ENCODE assay signal across 24 mouse cellular contexts in genomic region chr1:88446270-88447030, GRCm38 (mm10). TPM values are rescaled to one million over a fixed set of nuclear protein-coding genes. Genes with fewer than 3 reads are reported as not detected.
DNase-seq lines count a peak whose midpoint lies in the region; ATAC-seq and TF ChIP-seq lines count a peak whose summit lies in the region.
"Had no signal": no experiment of that assay in that cellular context is flagged by ENCODE, and none has a peak within 500 bp of the region (broad histone marks: within the 10 kb centered on the region; RNA-seq: fewer than 3 reads in every experiment).

No protein-coding gene starts in this region.

- H3K4me1 ChIP-seq in midbrain, embryonic 10.5 days: peaks cover 27% of the 10 kb centered on the region
- H3K4me1 ChIP-seq in midbrain, postnatal 0 days (ENCODE audit: insufficient read depth, low read length): no peaks in the 10 kb centered on the region
- H3K4me1 ChIP-seq in forebrain, embryonic 13.5 days: peaks cover 21% of the 10 kb centered on the region
- H3K4me1 ChIP-seq in midbrain, embryonic 13.5 days (replicated peaks): peaks cover 17% of the 10 kb centered on the region
- no peaks in the 10 kb centered on the region for H3K4me1 ChIP-seq in intestine, embryonic 15.5 days (replicated peaks)
- H3K4me1 ChIP-seq: liver, embryonic 13.5 days had no signal

- ATAC-seq in midbrain, postnatal 0 days (ENCODE audit: low FRiP score): no peak
- peak; percentile 45; the same call in 1 of the 2 replicates for ATAC-seq in forebrain, embryonic 13.5 days
- ATAC-seq in midbrain, embryonic 13.5 days: peak; percentile 20; the same call in 1 of the 2 replicates
- ATAC-seq in intestine, embryonic 15.5 days: no peak
- ATAC-seq: Patski had no signal

- H3K4me3 ChIP-seq in midbrain, embryonic 10.5 days: no peak overlapping the region
- H3K4me3 ChIP-seq in midbrain, postnatal 0 days (ENCODE audit: low read depth, low read length): no peak overlapping the region
- peak overlapping the region; percentile 5; the same call in 1 of the 2 replicates for H3K4me3 ChIP-seq in forebrain, embryonic 13.5 days
- no peak overlapping the region for H3K4me3 ChIP-seq in midbrain, embryonic 13.5 days (replicated peaks)
- H3K4me3 ChIP-seq in intestine, embryonic 15.5 days (replicated peaks): no peak overlapping the region
- H3K4me3 ChIP-seq: liver, embryonic 13.5 days had no signal

- 57% methylated on average over 16 of the region's 16 CpGs for WGBS in midbrain, embryonic 10.5 days
- 22% methylated on average over 16 of the region's 16 CpGs for WGBS in midbrain, postnatal 0 days
- WGBS in forebrain, embryonic 13.5 days: 18% methylated on average over 16 of the region's 16 CpGs
- WGBS in midbrain, embryonic 13.5 days: 26% methylated on average over 16 of the region's 16 CpGs
- 85% methylated on average over 16 of the region's 16 CpGs for WGBS in intestine, embryonic 15.5 days

- H3K9ac ChIP-seq in midbrain, postnatal 0 days (replicated peaks; ENCODE audit: low read length, poor library complexity, severe bottlenecking): no peak overlapping the region
- no peak overlapping the region for H3K9ac ChIP-seq in forebrain, embryonic 13.5 days
- H3K9ac ChIP-seq in midbrain, embryonic 13.5 days (replicated peaks): no peak overlapping the region
- no peak overlapping the region for H3K9ac ChIP-seq in intestine, embryonic 15.5 days
- H3K9ac ChIP-seq: liver, embryonic 13.5 days; lung, embryonic 14.5 days had no signal

- no peak for DNase-seq in midbrain, embryonic 10.5 days (ENCODE audit: low spot score)
- no peak for DNase-seq in midbrain, postnatal 0 days (ENCODE audit: low spot score)
- DNase-seq in adrenal gland, adult 18-20 months (ENCODE audit: low spot score in 2 of 2): no peak
- no peak for DNase-seq in heart, adult 11 months
- DNase-seq: adrenal gland, postnatal 10 days; cerebellum, adult 11 months; cerebellum, postnatal 14 days; gastrocnemius, postnatal 36 days; kidney, adult 9 months; kidney, postnatal 36 days; layer of hippocampus, adult 9-11 months; liver, embryonic 13.5 days; lung, embryonic 14.5 days; lung, postnatal 36 days had no signal

- no peak for TF ChIP-seq CTCF in midbrain, postnatal 0 days (IDR thresholded peaks at IDR 0.05)

- no peaks in the 10 kb centered on the region for H3K36me3 ChIP-seq in midbrain, embryonic 10.5 days
- H3K36me3 ChIP-seq in midbrain, postnatal 0 days (ENCODE audit: insufficient read depth, low read length): no peaks in the 10 kb centered on the region
- no peaks in the 10 kb centered on the region for H3K36me3 ChIP-seq in forebrain, embryonic 13.5 days (ENCODE audit: poor library complexity, severe bottlenecking)
- H3K36me3 ChIP-seq in midbrain, embryonic 13.5 days: no peaks in the 10 kb centered on the region
- H3K36me3 ChIP-seq in intestine, embryonic 15.5 days: no peaks in the 10 kb centered on the region
- H3K36me3 ChIP-seq: liver, embryonic 13.5 days had no signal

- H3K4me2 ChIP-seq in midbrain, postnatal 0 days (ENCODE audit: low read depth, low read length, poor library complexity, severe bottlenecking): no peak overlapping the region
- peak overlapping the region; percentile 45 for H3K4me2 ChIP-seq in forebrain, embryonic 13.5 days
- H3K4me2 ChIP-seq in midbrain, embryonic 13.5 days (replicated peaks): peak overlapping the region; percentile 18
- no peak overlapping the region for H3K4me2 ChIP-seq in intestine, embryonic 15.5 days (replicated peaks)
- H3K4me2 ChIP-seq: liver, embryonic 13.5 days; lung, embryonic 14.5 days had no signal

- H3K27me3 ChIP-seq in midbrain, embryonic 10.5 days (ENCODE audit: low read depth, poor library complexity, severe bottlenecking): no peaks in the 10 kb centered on the region
- H3K27me3 ChIP-seq in midbrain, postnatal 0 days (ENCODE audit: insufficient read depth, low read length): no peaks in the 10 kb centered on the region
- H3K27me3 ChIP-seq in forebrain, embryonic 13.5 days: no peaks in the 10 kb centered on the region
- no peaks in the 10 kb centered on the region for H3K27me3 ChIP-seq in midbrain, embryonic 13.5 days
- no peaks in the 10 kb centered on the region for H3K27me3 ChIP-seq in intestine, embryonic 15.5 days (replicated peaks)
- H3K27me3 ChIP-seq: liver, embryonic 13.5 days; Patski had no signal

- H3K27ac ChIP-seq in midbrain, embryonic 10.5 days (replicated peaks): peak overlapping the region; percentile 65; the same call in 1 of the 2 replicates
- no peak overlapping the region for H3K27ac ChIP-seq in midbrain, postnatal 0 days (ENCODE audit: low read depth, low read length)
- no peak overlapping the region for H3K27ac ChIP-seq in forebrain, embryonic 13.5 days
- H3K27ac ChIP-seq in midbrain, embryonic 13.5 days: no peak overlapping the region
- H3K27ac ChIP-seq in intestine, embryonic 15.5 days: no peak overlapping the region
- H3K27ac ChIP-seq: liver, embryonic 13.5 days; stomach, postnatal 0 days had no signal

- no peaks in the 10 kb centered on the region for H3K9me3 ChIP-seq in midbrain, embryonic 10.5 days (replicated peaks)
- no peaks in the 10 kb centered on the region for H3K9me3 ChIP-seq in midbrain, postnatal 0 days (ENCODE audit: low read length)
- H3K9me3 ChIP-seq in forebrain, embryonic 13.5 days (replicated peaks): no peaks in the 10 kb centered on the region
- H3K9me3 ChIP-seq in midbrain, embryonic 13.5 days: no peaks in the 10 kb centered on the region
- H3K9me3 ChIP-seq in intestine, embryonic 15.5 days: no peaks in the 10 kb centered on the region
- H3K9me3 ChIP-seq: liver, embryonic 13.5 days had no signal

RNA-seq across cellular contexts. Expression of gene Spp2, which starts 39.7 kb away (rescaled TPM):
- not detected in 2 replicates for polyA plus RNA-seq in midbrain, embryonic 10.5 days (2016; fragmentation: Nextera tagmentation; extraction: Ambion mirVana)
- 2.8 TPM in 1 of 2 replicates, not detected in the other for total RNA-seq in midbrain, postnatal 0 days (2014; rRNA removed)
- polyA plus RNA-seq in midbrain, postnatal 0 days (2015; fragmentation: Nextera tagmentation; extraction: Ambion mirVana): 1.3 and 2.4 TPM in 2 replicates
- 0.47 TPM in 1 of 2 replicates, not detected in the other for polyA plus RNA-seq in forebrain, embryonic 13.5 days (2015; fragmentation: Nextera tagmentation; extraction: Ambion mirVana)
- 0.40 and 0.50 TPM in 2 replicates for polyA plus RNA-seq in midbrain, embryonic 13.5 days (2015; fragmentation: Nextera tagmentation; extraction: Ambion mirVana)
- total RNA-seq in adrenal gland, adult 18-20 months (2021): under 1 TPM in 1 of 2 experiments, not detected in 1; 0.63 TPM
- 9.5 and 11.6 TPM in 2 replicates for polyA plus RNA-seq in intestine, embryonic 15.5 days (2015; fragmentation: Nextera tagmentation; extraction: Ambion mirVana)
- total RNA-seq: gastrocnemius, postnatal 36 days; hematopoietic stem cell, adult 5-6 weeks; left cerebral cortex, adult 8-10 months; megakaryocyte-erythroid progenitor cell, adult 5-6 weeks; neutrophil, adult 5-6 weeks had no signal
- polyA plus RNA-seq: limb, embryonic 11.5 days had no signal

Comparison
In these comparisons a context has a peak if more than half of its experiments do, and no peak if none do; other contexts are left out.
1. ATAC-seq: peak in forebrain, embryonic 13.5 days (single experiment) and midbrain, embryonic 13.5 days (single experiment); none in midbrain, postnatal 0 days (single experiment) and intestine, embryonic 15.5 days (single experiment).
2. H3K4me2 ChIP-seq: peak in forebrain, embryonic 13.5 days (single experiment) and midbrain, embryonic 13.5 days (single experiment); none in midbrain, postnatal 0 days (single experiment) and intestine, embryonic 15.5 days (single experiment).